Mouse (Mus musculus): Measurements from ENCODE around the gene Rtn4r. TPM values are rescaled to one million over a fixed set of nuclear protein-coding genes. Genes with fewer than 3 reads are reported as not detected.

Rtn4r gene
- polyA plus RNA-seq, 1 experiment from 2014 or later, result 3.0 TPM

GRCm38 (mm10) chr16:18160514-18160913, 33.1 kb downstream of the Rtn4r start:
- H3K36me3 ChIP-seq, result no peaks in the 10 kb centered on the region
- ATAC-seq (ENCODE audit: insufficient read depth, low FRiP score, low read depth), result no peak; the same call in 1 of the 2 replicates
- no peak overlapping the region for H3K9ac ChIP-seq
- no peak overlapping the region for H3K4me3 ChIP-seq (replicated peaks)
- no peak overlapping the region for H3K4me2 ChIP-seq
- no peak overlapping the region for H3K27ac ChIP-seq
- H3K4me1 ChIP-seq, result peaks cover 24% of the 10 kb centered on the region; the same call in 1 of the 2 replicates
- no peaks in the 10 kb centered on the region for H3K27me3 ChIP-seq (replicated peaks)
- 56% methylated on average over 7 of the region's 7 CpGs for WGBS
- H3K9me3 ChIP-seq, result no peaks in the 10 kb centered on the region

DNA sequence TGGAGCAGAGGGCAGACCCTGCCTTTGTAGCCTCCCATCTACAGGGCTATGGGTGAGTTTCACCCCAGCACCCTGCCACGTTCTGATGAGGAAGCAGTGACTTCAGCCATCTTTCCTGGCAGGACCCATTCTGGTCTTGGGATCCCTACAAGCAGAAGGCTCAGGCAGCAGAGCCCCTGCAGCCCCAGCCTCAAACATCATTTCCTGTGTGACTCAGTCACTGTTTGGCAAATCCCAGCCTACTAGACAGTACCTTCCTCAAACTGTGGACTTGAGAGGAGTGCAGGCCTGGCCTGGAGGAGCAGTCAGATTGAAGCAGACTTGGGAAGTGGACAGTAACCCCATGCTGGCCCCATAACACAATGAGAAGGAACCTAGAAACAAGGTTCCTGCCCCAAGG, 33.7 kb downstream of the Rtn4r start:
- Histone ChIP-seq H3K27ac (no peak overlapping the region), H3K9me3 (no peaks in the 10 kb centered on the region), H3K4me1 (peaks cover 24% of the 10 kb centered on the region; the same call in 1 of the 2 replicates), H3K4me3 (replicated peaks) (no peak overlapping the region), H3K4me2 (no peak overlapping the region), H3K9ac (no peak overlapping the region), H3K36me3 (no peaks in the 10 kb centered on the region), H3K27me3 (replicated peaks) (no peaks in the 10 kb centered on the region)
- WGBS, result 64% methylated on average over 1 of the region's 1 CpGs
- ATAC-seq (ENCODE audit: insufficient read depth, low FRiP score, low read depth), result no peak

DNA sequence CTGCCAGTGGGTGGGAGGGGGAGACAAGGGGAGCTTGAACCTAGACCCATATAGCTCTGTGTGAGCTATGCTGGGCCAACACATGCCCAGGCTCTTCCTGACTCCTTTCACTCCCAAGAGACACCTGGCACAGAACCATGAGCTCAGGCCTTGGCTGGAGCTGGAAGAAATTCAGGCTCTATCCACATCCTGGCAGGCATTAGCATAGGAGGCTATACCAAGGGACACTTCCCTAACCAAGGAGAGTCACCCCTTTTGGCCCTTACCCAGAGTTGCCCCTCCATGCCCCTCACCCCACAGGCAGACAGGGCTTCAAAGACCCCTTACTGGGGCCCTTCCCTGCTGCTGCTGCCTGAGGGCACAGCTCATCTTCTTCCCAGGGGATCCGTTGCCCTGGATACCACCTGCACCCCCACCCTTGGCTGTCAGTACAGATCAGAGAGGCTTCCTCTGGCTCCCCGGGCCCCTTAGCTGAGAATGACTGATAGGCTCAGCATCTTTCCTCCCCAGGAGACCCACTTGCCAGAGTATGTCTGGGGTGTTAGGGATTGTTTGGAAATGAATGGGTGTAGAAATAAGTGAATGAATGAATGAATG, 37.3 kb downstream of the Rtn4r start:
- Histone ChIP-seq H3K4me3 (replicated peaks) (no peak overlapping the region), H3K4me1 (peaks cover 16% of the 10 kb centered on the region; the same call in 1 of the 2 replicates), H3K9ac (no peak overlapping the region), H3K27ac (no peak overlapping the region), H3K9me3 (no peaks in the 10 kb centered on the region), H3K36me3 (no peaks in the 10 kb centered on the region), H3K27me3 (replicated peaks) (no peaks in the 10 kb centered on the region), H3K4me2 (no peak overlapping the region)
- WGBS, result 45% methylated on average over 2 of the region's 2 CpGs
- no peak for ATAC-seq (ENCODE audit: insufficient read depth, low FRiP score, low read depth)

- Histone ChIP-seq H3K27me3 (replicated peaks) (no peaks in the 10 kb centered on the region), H3K27ac (no peak overlapping the region), H3K4me1 (no peaks in the 10 kb centered on the region), H3K4me3 (replicated peaks) (no peak overlapping the region), H3K36me3 (no peaks in the 10 kb centered on the region), H3K9me3 (no peaks in the 10 kb centered on the region), H3K4me2 (no peak overlapping the region), H3K9ac (no peak overlapping the region)
- 60% methylated on average over 6 of the region's 6 CpGs for WGBS
- ATAC-seq (ENCODE audit: insufficient read depth, low FRiP score, low read depth), result no peak
These were observed 39.3 kb downstream of the Rtn4r start for GRCm38 (mm10) chr16:18166613-18167190.

DNA sequence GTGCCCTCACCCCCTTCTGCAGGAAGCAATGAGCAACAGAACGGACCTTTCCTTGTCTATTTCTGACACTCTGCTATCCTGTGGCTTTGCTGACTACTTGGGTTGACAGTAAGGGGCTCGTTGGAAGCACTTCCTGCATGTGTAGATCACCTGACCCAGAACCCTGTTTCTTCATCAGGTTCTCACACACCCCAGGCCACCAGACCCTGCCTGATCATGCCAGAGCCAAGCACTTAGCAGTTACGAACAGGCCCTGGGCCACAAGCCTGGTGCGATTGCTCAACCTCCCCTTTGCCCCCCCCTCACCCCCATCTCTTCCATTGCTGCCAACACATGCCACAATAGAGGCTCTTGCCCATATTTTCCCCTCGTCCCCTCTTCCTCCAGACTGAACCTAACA, 41.7 kb downstream of the Rtn4r start:
- 68% methylated on average over 5 of the region's 5 CpGs for WGBS
- no peak for ATAC-seq (ENCODE audit: insufficient read depth, low FRiP score, low read depth)
- Histone ChIP-seq H3K9me3 (no peaks in the 10 kb centered on the region), H3K4me1 (0 out of 2 replicates have a peak, but pooled peaks cover 8% of the 10 kb centered on the region), H3K9ac (no peak overlapping the region), H3K27me3 (replicated peaks) (no peaks in the 10 kb centered on the region), H3K4me3 (replicated peaks) (no peak overlapping the region), H3K36me3 (no peaks in the 10 kb centered on the region), H3K27ac (no peak overlapping the region), H3K4me2 (no peak overlapping the region)

DNA sequence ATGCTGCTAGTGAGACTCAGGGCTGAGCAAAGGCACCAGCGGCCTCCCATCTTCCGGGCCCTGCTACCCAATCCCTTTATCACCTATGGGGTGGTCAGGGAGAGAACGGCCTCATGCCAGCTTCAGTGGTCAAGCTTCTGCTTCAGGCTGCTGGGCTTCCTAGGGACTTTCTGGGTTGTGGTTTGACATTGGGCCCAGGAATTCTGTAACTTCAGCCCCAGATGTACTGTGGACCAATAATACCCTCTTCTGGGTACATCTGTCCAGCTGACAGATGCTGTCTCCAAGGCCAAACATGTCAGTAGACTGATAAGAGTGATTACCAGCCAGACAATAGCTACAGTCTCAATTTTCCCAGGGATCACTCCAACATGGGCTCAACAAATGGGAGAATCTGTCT, 42.3 kb downstream of the Rtn4r start:
- WGBS, result 92% methylated on average over 3 of the region's 3 CpGs
- H3K4me2 ChIP-seq, result no peak overlapping the region
- ATAC-seq (ENCODE audit: insufficient read depth, low FRiP score, low read depth), result no peak
- 0 out of 2 replicates have a peak, but pooled peaks cover 8% of the 10 kb centered on the region for H3K4me1 ChIP-seq
- H3K27ac ChIP-seq, result no peak overlapping the region
- no peak overlapping the region for H3K9ac ChIP-seq
- no peak overlapping the region for H3K4me3 ChIP-seq (replicated peaks)
- no peaks in the 10 kb centered on the region for H3K27me3 ChIP-seq (replicated peaks)
- no peaks in the 10 kb centered on the region for H3K36me3 ChIP-seq
- H3K9me3 ChIP-seq, result no peaks in the 10 kb centered on the region

GRCm38 (mm10) chr16:18172266-18172855, 44.9 kb downstream of the Rtn4r start:
- no peak for ATAC-seq (ENCODE audit: insufficient read depth, low FRiP score, low read depth)
- Histone ChIP-seq H3K36me3 (no peaks in the 10 kb centered on the region), H3K9me3 (no peaks in the 10 kb centered on the region), H3K4me3 (replicated peaks) (no peak overlapping the region), H3K4me1 (peaks cover 23% of the 10 kb centered on the region), H3K27me3 (replicated peaks) (no peaks in the 10 kb centered on the region), H3K4me2 (no peak overlapping the region), H3K9ac (no peak overlapping the region), H3K27ac (no peak overlapping the region)
- WGBS, result 11% methylated on average over 7 of the region's 7 CpGs

- no peak for ATAC-seq (ENCODE audit: insufficient read depth, low FRiP score, low read depth)
- Histone ChIP-seq H3K27me3 (replicated peaks) (no peaks in the 10 kb centered on the region), H3K36me3 (no peaks in the 10 kb centered on the region), H3K4me2 (no peak overlapping the region), H3K9me3 (no peaks in the 10 kb centered on the region), H3K9ac (no peak overlapping the region), H3K27ac (no peak overlapping the region), H3K4me3 (replicated peaks) (no peak overlapping the region), H3K4me1 (peaks cover 24% of the 10 kb centered on the region)
- WGBS, result 74% methylated on average over 9 of the region's 9 CpGs
These were observed 45.8 kb downstream of the Rtn4r start for GRCm38 (mm10) chr16:18173231-18173630.

GRCm38 (mm10) chr16:18173788-18174187, 46.3 kb downstream of the Rtn4r start:
- WGBS, result 74% methylated on average over 11 of the region's 11 CpGs
- no peak for ATAC-seq (ENCODE audit: insufficient read depth, low FRiP score, low read depth)

DNA sequence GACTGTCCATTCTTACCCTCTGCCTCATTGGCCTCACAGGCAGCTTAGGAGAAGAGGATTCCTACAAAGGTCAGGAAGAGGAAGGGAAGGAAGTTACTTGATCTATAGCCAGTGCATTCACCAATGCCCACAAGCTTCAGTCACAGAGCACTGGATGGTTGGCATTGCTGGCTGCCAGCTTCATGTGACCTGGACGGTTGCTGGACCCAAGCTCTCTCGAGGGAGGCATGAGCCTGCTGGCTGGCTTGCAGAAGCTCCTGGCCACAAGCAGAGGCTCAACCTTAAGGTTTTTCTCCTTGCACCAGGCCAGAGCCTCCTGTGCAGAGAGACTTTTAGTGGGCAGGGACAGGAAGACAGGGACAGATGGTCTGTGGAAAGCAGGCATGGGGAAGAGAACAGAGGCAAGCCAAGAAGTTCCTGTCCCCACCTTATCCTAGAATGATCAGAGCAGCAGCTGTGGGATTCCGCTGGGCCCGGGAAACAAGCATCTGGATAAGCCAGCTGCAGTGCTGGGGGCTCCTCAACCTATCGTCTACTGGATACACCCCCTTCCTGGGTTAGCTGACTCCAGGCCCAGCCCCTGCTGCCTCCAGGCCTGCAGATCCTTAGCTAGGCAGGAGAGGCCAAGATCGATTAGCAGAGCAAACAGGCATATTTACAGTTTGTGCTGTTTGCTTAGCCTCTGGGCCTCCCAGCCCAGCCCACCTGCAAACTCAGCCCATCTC, 48.5 kb downstream of the Rtn4r start:
- Histone ChIP-seq H3K36me3 (no peaks in the 10 kb centered on the region), H3K27ac (peak overlapping the region; percentile 68), H3K9me3 (no peaks in the 10 kb centered on the region), H3K4me2 (no peak overlapping the region), H3K27me3 (replicated peaks) (no peaks in the 10 kb centered on the region), H3K9ac (no peak overlapping the region), H3K4me3 (replicated peaks) (no peak overlapping the region), H3K4me1 (peaks cover 42% of the 10 kb centered on the region)
- peak; percentile 78 for ATAC-seq (ENCODE audit: insufficient read depth, low FRiP score, low read depth)
- 25% methylated on average over 6 of the region's 6 CpGs for WGBS

More at GRCm38 (mm10) chr16:18173788-18174187, 46.3 kb downstream of the Rtn4r start:
- Histone ChIP-seq H3K4me2 (no peak overlapping the region), H3K36me3 (no peaks in the 10 kb centered on the region), H3K27me3 (replicated peaks) (no peaks in the 10 kb centered on the region), H3K9ac (no peak overlapping the region), H3K9me3 (no peaks in the 10 kb centered on the region), H3K27ac (no peak overlapping the region), H3K4me3 (replicated peaks) (no peak overlapping the region), H3K4me1 (peaks cover 30% of the 10 kb centered on the region)

- Histone ChIP-seq H3K27me3 (replicated peaks) (no peaks in the 10 kb centered on the region), H3K9ac (no peak overlapping the region), H3K4me2 (no peak overlapping the region), H3K4me3 (replicated peaks) (no peak overlapping the region), H3K36me3 (no peaks in the 10 kb centered on the region), H3K27ac (peak overlapping the region; percentile 68; the same call in 1 of the 2 replicates), H3K4me1 (peaks cover 46% of the 10 kb centered on the region), H3K9me3 (no peaks in the 10 kb centered on the region)
- ATAC-seq (ENCODE audit: insufficient read depth, low FRiP score, low read depth), result no peak
- 66% methylated on average over 4 of the region's 4 CpGs for WGBS
These were observed 49.3 kb downstream of the Rtn4r start for GRCm38 (mm10) chr16:18176758-18177157.

- Histone ChIP-seq H3K4me2 (0 out of 2 replicates have a peak overlapping the region, but pooled peaks have one; percentile 4), H3K36me3 (no peaks in the 10 kb centered on the region), H3K27me3 (replicated peaks) (no peaks in the 10 kb centered on the region), H3K4me1 (peaks cover 38% of the 10 kb centered on the region), H3K9me3 (no peaks in the 10 kb centered on the region), H3K27ac (0 out of 2 replicates have a peak overlapping the region, but pooled peaks have one; percentile 13), H3K4me3 (replicated peaks) (no peak overlapping the region), H3K9ac (no peak overlapping the region)
- WGBS, result 11% methylated on average over 2 of the region's 2 CpGs
- ATAC-seq (ENCODE audit: insufficient read depth, low FRiP score, low read depth), result no peak
These were observed 52.1 kb downstream of the Rtn4r start for GRCm38 (mm10) chr16:18179591-18179990.

All from stomach, embryonic 15.5 days (tissue).